Mouse (Mus musculus): ENCODE data around the gene Ogn. TPM values are rescaled to one million over a fixed set of nuclear protein-coding genes. Genes with fewer than 3 reads are reported as not detected.
"Not testable (repeated sequence)": the region's sequence is repeated elsewhere in the genome, so short reads cannot be mapped to it uniquely, and the experiment has no call there.

Gene Ogn
- polyA plus RNA-seq, 1 experiment from 2014 or later: 1.3 TPM

DNA sequence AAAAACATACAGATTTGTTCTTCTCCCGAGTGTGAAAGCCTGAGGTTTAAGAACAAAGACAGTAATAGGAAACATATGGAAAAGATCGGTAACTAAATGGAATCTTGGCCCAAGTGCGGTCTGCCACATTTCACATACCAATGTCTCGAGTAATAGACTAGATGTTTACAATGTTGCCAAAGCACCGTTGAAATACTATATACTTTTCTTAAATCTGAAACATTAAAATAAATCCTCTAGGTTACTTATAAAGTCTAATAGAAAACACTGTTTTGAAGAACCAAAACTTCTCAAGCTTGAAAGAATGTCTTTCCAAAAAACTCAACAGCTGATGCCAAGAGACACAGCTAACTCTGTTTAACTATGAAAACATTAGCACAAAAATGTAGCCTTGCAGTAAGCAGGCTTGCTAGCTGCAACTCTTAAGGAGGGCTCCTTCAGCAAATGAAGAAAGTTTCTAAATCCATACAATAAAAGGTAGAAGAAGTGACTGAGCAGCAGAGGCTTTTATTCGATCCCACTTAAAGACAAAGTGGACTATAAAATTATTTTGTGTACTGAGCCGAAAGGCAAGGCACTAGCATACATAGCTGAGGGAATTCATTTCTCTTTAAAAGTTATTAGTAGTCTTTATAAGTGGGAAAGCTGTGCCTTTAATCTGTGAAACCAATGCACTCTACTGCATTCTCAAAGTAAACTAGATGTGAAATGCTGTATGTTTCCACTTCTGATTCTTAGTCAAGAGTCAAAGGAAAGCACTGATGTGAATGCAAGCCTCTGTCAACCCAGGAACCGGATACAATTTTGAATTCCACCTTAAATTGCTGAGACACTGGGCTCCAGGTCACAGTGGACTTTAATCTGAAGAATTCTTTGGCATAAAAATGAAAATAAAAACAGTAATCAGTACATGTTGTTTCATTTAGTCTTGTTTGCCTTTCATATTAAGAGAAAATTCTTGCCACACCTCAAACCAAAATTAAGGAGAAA, 26.0 kb upstream of the Ogn start, which contains the start of gene Omd:
Omd (plus strand) TSS at position 922 of the 990 bp plus-strand sequence.
- 70% methylated on average over 8 of the region's 8 CpGs for WGBS (ENCODE audit: insufficient replicate concordance)
- no peak within 1 kb of the TSS for H3K4me3 ChIP-seq (ENCODE audit: low read depth, low read length)
- no peaks in the 10 kb centered on the region for H3K27me3 ChIP-seq (ENCODE audit: insufficient read depth, low read length)
- H3K4me2 ChIP-seq (ENCODE audit: low read depth, low read length): no peak within 1 kb of the TSS
- TF ChIP-seq CTCF (IDR thresholded peaks at IDR 0.05; ENCODE audit: low read depth): no peak
- TF ChIP-seq EP300 (IDR thresholded peaks at IDR 0.05; ENCODE audit: low read depth): no peak
- DNase-seq: no peak
- no peak within 1 kb of the TSS for H3K9ac ChIP-seq (replicated peaks)
- H3K9me3 ChIP-seq (ENCODE audit: low read length): no peaks in the 10 kb centered on the region
- no peak for ATAC-seq
- H3K4me1 ChIP-seq (ENCODE audit: insufficient read depth): no peaks in the 10 kb centered on the region
- no peaks in the 10 kb centered on the region for H3K36me3 ChIP-seq (replicated peaks; ENCODE audit: insufficient read depth, low read length)
- H3K27ac ChIP-seq (ENCODE audit: low read depth): no peak within 1 kb of the TSS

DNA sequence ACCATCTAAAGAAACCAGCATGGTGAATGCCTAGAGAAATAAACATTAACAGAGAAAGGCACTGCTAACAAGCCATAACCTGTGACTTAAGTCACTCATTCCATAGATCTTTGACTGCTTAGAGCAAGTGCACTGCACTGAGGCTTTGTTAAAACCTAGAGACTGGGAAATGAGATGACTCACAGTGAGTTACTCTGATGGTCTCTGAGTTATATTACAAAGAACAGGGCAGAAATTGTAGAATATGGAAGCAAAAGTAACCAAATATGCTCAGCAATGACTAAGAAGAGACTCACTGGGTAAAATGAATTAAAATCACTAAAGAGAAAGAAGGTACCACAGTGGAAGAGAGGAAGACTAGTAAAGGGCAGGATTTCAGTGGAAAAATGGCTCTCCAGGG, 24.0 kb upstream of the Ogn start:
- Histone ChIP-seq H3K27me3 (ENCODE audit: insufficient read depth, low read length) (no peaks in the 10 kb centered on the region), H3K4me3 (ENCODE audit: low read depth, low read length) (no peak overlapping the region), H3K27ac (ENCODE audit: low read depth) (no peak overlapping the region), H3K4me2 (ENCODE audit: low read depth, low read length) (no peak overlapping the region), H3K4me1 (ENCODE audit: insufficient read depth) (no peaks in the 10 kb centered on the region), H3K9ac (replicated peaks) (no peak overlapping the region), H3K36me3 (replicated peaks; ENCODE audit: insufficient read depth, low read length) (no peaks in the 10 kb centered on the region), H3K9me3 (ENCODE audit: low read length) (no peaks in the 10 kb centered on the region)
- no peak for TF ChIP-seq EP300 (IDR thresholded peaks at IDR 0.05; ENCODE audit: low read depth)
- no peak for TF ChIP-seq CTCF (IDR thresholded peaks at IDR 0.05; ENCODE audit: low read depth)
- ATAC-seq (no peak), DNase-seq (no peak)

DNA sequence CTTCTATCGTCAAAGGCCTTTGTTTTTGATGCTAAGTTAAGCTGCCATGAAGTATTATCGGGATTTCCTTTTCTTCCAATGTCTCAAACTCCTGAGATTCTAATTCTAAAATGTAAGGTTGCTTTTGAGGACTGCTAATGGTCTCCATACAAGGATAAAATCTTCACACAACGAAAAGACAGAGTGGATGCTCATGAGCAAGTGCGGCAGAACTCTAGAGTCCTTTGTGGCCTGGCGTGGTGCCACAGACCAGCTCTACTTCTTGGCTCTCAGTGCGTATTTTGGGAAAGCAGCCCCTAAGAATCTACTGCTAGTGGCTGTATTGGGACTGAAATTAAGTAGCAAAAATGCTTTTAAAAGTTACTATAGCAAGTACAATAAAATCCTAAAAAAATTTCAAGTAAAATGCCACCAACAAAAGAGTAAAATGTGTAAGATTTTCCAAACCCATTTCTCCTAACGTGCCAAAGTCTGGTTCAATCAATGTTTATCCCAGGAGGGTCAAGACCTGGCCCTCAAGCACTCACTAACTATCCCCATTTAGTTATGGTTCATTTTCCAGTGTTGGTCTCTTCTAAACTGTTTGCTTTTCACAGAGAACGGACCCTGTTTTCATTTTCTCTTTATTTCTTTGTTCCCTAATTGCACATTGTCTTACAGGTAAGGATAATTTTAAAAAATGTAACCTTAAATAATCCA, 23.4 kb upstream of the Ogn start:
- Histone ChIP-seq H3K4me2 (ENCODE audit: low read depth, low read length) (no peak overlapping the region), H3K9ac (replicated peaks) (no peak overlapping the region), H3K4me3 (ENCODE audit: low read depth, low read length) (no peak overlapping the region), H3K27ac (ENCODE audit: low read depth) (no peak overlapping the region), H3K27me3 (ENCODE audit: insufficient read depth, low read length) (no peaks in the 10 kb centered on the region), H3K9me3 (ENCODE audit: low read length) (no peaks in the 10 kb centered on the region), H3K4me1 (ENCODE audit: insufficient read depth) (no peaks in the 10 kb centered on the region), H3K36me3 (replicated peaks; ENCODE audit: insufficient read depth, low read length) (no peaks in the 10 kb centered on the region)
- DNase-seq: no peak
- TF ChIP-seq CTCF (IDR thresholded peaks at IDR 0.05; ENCODE audit: low read depth) (no peak), EP300 (IDR thresholded peaks at IDR 0.05; ENCODE audit: low read depth) (no peak)
- no peak for ATAC-seq
- 77% methylated on average over 8 of the region's 8 CpGs for WGBS (ENCODE audit: insufficient replicate concordance)

DNA sequence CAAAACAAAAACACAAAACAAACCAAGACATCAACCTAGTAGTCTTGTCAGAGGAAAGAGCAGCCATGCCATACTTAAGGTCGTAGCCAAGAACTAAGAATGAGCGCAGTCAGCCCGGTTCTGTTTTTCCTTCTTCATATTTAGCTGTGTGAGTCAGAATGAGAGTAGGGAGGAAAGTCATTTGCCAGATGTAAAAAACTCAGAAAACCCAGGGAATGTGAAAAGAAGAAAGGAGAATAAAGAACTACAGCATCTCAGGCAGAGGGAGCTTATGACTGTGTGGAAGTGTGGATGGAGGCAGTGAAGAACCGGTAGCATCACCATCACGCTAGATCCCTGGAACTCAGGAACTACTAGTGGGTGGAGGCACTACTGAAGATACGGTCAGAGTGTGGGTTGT, 21.8 kb upstream of the Ogn start:
- H3K9me3 ChIP-seq (ENCODE audit: low read length): no peaks in the 10 kb centered on the region
- 91% methylated on average over 6 of the region's 6 CpGs for WGBS (ENCODE audit: insufficient replicate concordance)
- no peak overlapping the region for H3K4me2 ChIP-seq (ENCODE audit: low read depth, low read length)
- TF ChIP-seq EP300 (IDR thresholded peaks at IDR 0.05; ENCODE audit: low read depth): no peak
- TF ChIP-seq CTCF (IDR thresholded peaks at IDR 0.05; ENCODE audit: low read depth): no peak
- H3K36me3 ChIP-seq (replicated peaks; ENCODE audit: insufficient read depth, low read length): no peaks in the 10 kb centered on the region
- H3K4me1 ChIP-seq (ENCODE audit: insufficient read depth): no peaks in the 10 kb centered on the region
- H3K4me3 ChIP-seq (ENCODE audit: low read depth, low read length): no peak overlapping the region
- DNase-seq: no peak
- ATAC-seq: no peak
- H3K27me3 ChIP-seq (ENCODE audit: insufficient read depth, low read length): no peaks in the 10 kb centered on the region
- no peak overlapping the region for H3K27ac ChIP-seq (ENCODE audit: low read depth)
- H3K9ac ChIP-seq (replicated peaks): no peak overlapping the region

DNA sequence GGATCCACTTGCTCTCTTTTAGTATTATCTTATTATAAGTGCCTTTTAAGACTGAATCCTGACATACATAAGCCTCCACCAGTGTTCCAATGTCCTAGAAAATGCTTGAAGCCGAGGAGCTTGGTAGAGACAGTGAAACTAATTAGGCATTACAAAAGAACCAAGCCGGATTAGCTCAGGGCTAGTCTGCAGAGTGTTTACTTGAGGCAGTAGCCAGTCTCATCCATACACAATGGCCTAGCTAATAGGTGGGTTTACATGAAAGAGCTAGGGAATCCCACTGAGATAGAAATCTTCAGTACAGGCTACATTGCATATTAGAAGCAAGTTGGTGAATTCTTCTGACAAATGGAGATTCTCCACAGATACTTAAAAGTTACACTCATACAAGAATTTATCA, 5.3 kb upstream of the Ogn start:
- not testable (repeated sequence) for DNase-seq; H3K27me3 ChIP-seq (ENCODE audit: insufficient read depth, low read length); H3K4me1 ChIP-seq (ENCODE audit: insufficient read depth); ATAC-seq; H3K36me3 ChIP-seq (replicated peaks; ENCODE audit: insufficient read depth, low read length); H3K9ac ChIP-seq (replicated peaks); H3K9me3 ChIP-seq (ENCODE audit: low read length); H3K27ac ChIP-seq (ENCODE audit: low read depth); H3K4me2 ChIP-seq (ENCODE audit: low read depth, low read length); H3K4me3 ChIP-seq (ENCODE audit: low read depth, low read length)
- WGBS (ENCODE audit: insufficient replicate concordance): 91% methylated on average over 2 of the region's 2 CpGs

DNA sequence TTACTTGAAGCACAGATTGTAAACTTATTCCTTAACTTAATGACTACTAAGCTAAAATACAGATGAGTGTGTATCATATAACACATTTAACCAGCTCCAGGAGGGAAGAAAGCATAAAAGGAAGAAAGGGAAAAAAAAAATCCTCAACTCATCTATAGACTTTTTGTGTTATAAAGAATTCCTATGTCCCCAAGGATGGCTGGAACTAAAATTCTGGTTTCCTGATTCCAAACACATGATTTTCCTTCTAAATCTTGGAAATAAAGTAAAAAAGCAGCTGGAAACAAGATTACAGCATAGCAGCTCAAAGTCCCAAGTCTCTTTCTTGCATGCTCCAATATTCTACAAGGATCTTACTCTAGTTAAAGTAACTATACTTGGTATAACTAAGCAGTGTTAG, 4.2 kb upstream of the Ogn start:
- DNase-seq (no peak), ATAC-seq (no peak)
- Histone ChIP-seq H3K4me2 (ENCODE audit: low read depth, low read length) (no peak overlapping the region), H3K4me1 (ENCODE audit: insufficient read depth) (no peaks in the 10 kb centered on the region), H3K27me3 (ENCODE audit: insufficient read depth, low read length) (no peaks in the 10 kb centered on the region), H3K36me3 (replicated peaks; ENCODE audit: insufficient read depth, low read length) (no peaks in the 10 kb centered on the region), H3K4me3 (ENCODE audit: low read depth, low read length) (no peak overlapping the region), H3K9me3 (ENCODE audit: low read length) (no peaks in the 10 kb centered on the region), H3K27ac (ENCODE audit: low read depth) (no peak overlapping the region), H3K9ac (replicated peaks) (no peak overlapping the region)
- TF ChIP-seq EP300 (IDR thresholded peaks at IDR 0.05; ENCODE audit: low read depth) (no peak), CTCF (IDR thresholded peaks at IDR 0.05; ENCODE audit: low read depth) (no peak)

All from liver, postnatal 0 days (tissue).